Mouse (Mus musculus) heart, embryonic 15.5 days (tissue): ENCODE measurements around the gene Grb10. TPM values are rescaled to one million over a fixed set of nuclear protein-coding genes. Genes with fewer than 3 reads are reported as not detected.
A peak's percentile ranks its signal among the peaks of the same experiment; 100 is the strongest.

Experiments
- ATAC-seq: fragments of 200-750 bp; cut with Nextera tagmentation; replicated peaks from 2 replicates; pipeline ENCODE4 v1.8.0; 2017; ENCODE audit warnings: low read depth, moderate TSS enrichment; ENCODE audit not compliant: insufficient number of reproducible peaks, insufficient read depth, low FRiP score
- H3K27ac ChIP-seq: fragments of 300-500 bp; sonication (generic); 2 replicates; pipeline ENCODE4 v1.5.1; 2015; ENCODE audit warnings: mild to moderate bottlenecking, inconsistent platforms
- H3K27me3 ChIP-seq: fragments of 300-500 bp; sonication (generic); 2 replicates; pipeline ENCODE4 v1.6.1; 2015; ENCODE audit warnings: inconsistent platforms
- H3K36me3 ChIP-seq: fragments of 300-500 bp; sonication (generic); 2 replicates; pipeline ENCODE4 v1.6.1; 2015; ENCODE audit warnings: mild to moderate bottlenecking, inconsistent platforms
- H3K4me1 ChIP-seq: fragments of 300-500 bp; sonication (generic); replicated peaks from 2 replicates; pipeline ENCODE4 v1.6.1; 2015; ENCODE audit warnings: inconsistent platforms
- H3K4me2 ChIP-seq: fragments of 300-500 bp; sonication (generic); 2 replicates; pipeline ENCODE4 v1.6.1; 2015; ENCODE audit warnings: inconsistent platforms, mild to moderate bottlenecking, moderate library complexity
- H3K4me3 ChIP-seq: fragments of 300-500 bp; sonication (generic); 2 replicates; pipeline ENCODE4 v1.5.1; 2015; ENCODE audit warnings: mild to moderate bottlenecking, inconsistent platforms
- H3K9ac ChIP-seq: fragments of 300-500 bp; sonication (generic); 2 replicates; pipeline ENCODE4 v1.6.1; 2015; ENCODE audit warnings: mild to moderate bottlenecking, inconsistent platforms
- H3K9me3 ChIP-seq: fragments of 300-500 bp; sonication (generic); replicated peaks from 2 replicates; pipeline ENCODE4 v1.6.1; 2016; ENCODE audit warnings: inconsistent platforms
- WGBS: fragments of 180-500 bp; shearing (Covaris S2); methylation state at CpG from one replicate; pipeline ENCODE4 v1.1.7; 2015; ENCODE audit warnings: mixed read lengths; 5-methylcytosine and 5-hydroxymethylcytosine counted together
- polyA plus RNA-seq: library from polyadenylated mRNA; unstranded; fragments of >200 nt; fragmentation: Nextera tagmentation; extraction: Ambion mirVana; gene quantifications from 2 replicates; pipeline ENCODE4 v1.2.1, GENCODE M21; 2015

Gene Grb10
- polyA plus RNA-seq, 1 experiment from 2014 or later: 529 TPM

- H3K4me2 ChIP-seq: no peak overlapping the region
- no peaks in the 10 kb centered on the region for H3K9me3 ChIP-seq
- no peak for ATAC-seq
- H3K27me3 ChIP-seq: peaks cover 53% of the 10 kb centered on the region
- 70% methylated on average over 6 of the region's 6 CpGs for WGBS
- H3K27ac ChIP-seq: no peak overlapping the region
- H3K36me3 ChIP-seq: no peaks in the 10 kb centered on the region
- no peak overlapping the region for H3K4me3 ChIP-seq
- no peak overlapping the region for H3K9ac ChIP-seq
- H3K4me1 ChIP-seq: peaks cover 4% of the 10 kb centered on the region; the same call in 1 of the 2 replicates
These were observed 2.9 kb upstream of the Grb10 start for GRCm38 (mm10) chr11:12041379-12041778.

GRCm38 (mm10) chr11:12040391-12040790, 1.9 kb upstream of the Grb10 start:
- 84% methylated on average over 4 of the region's 4 CpGs for WGBS

GRCm38 (mm10) chr11:12039748-12040147, 1.3 kb upstream of the Grb10 start:
- H3K9ac ChIP-seq: no peak overlapping the region
- peaks cover 4% of the 10 kb centered on the region; the same call in 1 of the 2 replicates for H3K4me1 ChIP-seq
- H3K27ac ChIP-seq: no peak overlapping the region
- H3K9me3 ChIP-seq: no peaks in the 10 kb centered on the region
- H3K36me3 ChIP-seq: no peaks in the 10 kb centered on the region
- peaks cover 66% of the 10 kb centered on the region for H3K27me3 ChIP-seq
- 70% methylated on average over 6 of the region's 6 CpGs for WGBS
- no peak for ATAC-seq
- no peak overlapping the region for H3K4me2 ChIP-seq
- no peak overlapping the region for H3K4me3 ChIP-seq

More at GRCm38 (mm10) chr11:12040391-12040790, 1.9 kb upstream of the Grb10 start:
- Histone ChIP-seq H3K27me3 (peaks cover 59% of the 10 kb centered on the region), H3K27ac (no peak overlapping the region), H3K36me3 (no peaks in the 10 kb centered on the region), H3K4me3 (no peak overlapping the region), H3K4me1 (peaks cover 4% of the 10 kb centered on the region; the same call in 1 of the 2 replicates), H3K9me3 (no peaks in the 10 kb centered on the region), H3K9ac (no peak overlapping the region), H3K4me2 (no peak overlapping the region)
- ATAC-seq: no peak

- Histone ChIP-seq H3K4me2 (no peak overlapping the region), H3K36me3 (no peaks in the 10 kb centered on the region), H3K27me3 (peaks cover 71% of the 10 kb centered on the region), H3K9ac (no peak overlapping the region), H3K9me3 (no peaks in the 10 kb centered on the region), H3K27ac (no peak overlapping the region), H3K4me3 (no peak overlapping the region), H3K4me1 (peaks cover 4% of the 10 kb centered on the region; the same call in 1 of the 2 replicates)
- WGBS: 23% methylated on average over 3 of the region's 3 CpGs
- no peak for ATAC-seq
These were observed 615 bp upstream of the Grb10 start for GRCm38 (mm10) chr11:12039098-12039497.

GRCm38 (mm10) chr11:12037689-12038469, 604 bp downstream of the Grb10 start:
- Histone ChIP-seq H3K9ac (peak overlapping the region; percentile 66), H3K4me2 (peak overlapping the region; percentile 65), H3K27me3 (peaks cover 72% of the 10 kb centered on the region), H3K4me3 (peak overlapping the region; percentile 68), H3K36me3 (no peaks in the 10 kb centered on the region), H3K4me1 (peaks cover 4% of the 10 kb centered on the region; the same call in 1 of the 2 replicates), H3K9me3 (no peaks in the 10 kb centered on the region), H3K27ac (peak overlapping the region; percentile 86)
- WGBS: 7% methylated on average over 46 of the region's 48 CpGs
- ATAC-seq: no peak

- Histone ChIP-seq H3K36me3 (no peaks in the 10 kb centered on the region), H3K4me3 (peak overlapping the region; percentile 68), H3K27me3 (peaks cover 73% of the 10 kb centered on the region), H3K9me3 (no peaks in the 10 kb centered on the region), H3K9ac (peak overlapping the region; percentile 86), H3K4me2 (peak overlapping the region; percentile 65), H3K27ac (peak overlapping the region; percentile 90), H3K4me1 (peaks cover 4% of the 10 kb centered on the region)
- peak; percentile 84 for ATAC-seq
- under 1% methylated on average over 69 of the region's 93 CpGs for WGBS
These were observed 1.3 kb downstream of the Grb10 start for GRCm38 (mm10) chr11:12037075-12037686.

GRCm38 (mm10) chr11:12035916-12036910, 2.3 kb downstream of the Grb10 start:
- H3K9ac ChIP-seq: peak overlapping the region; percentile 86
- H3K4me2 ChIP-seq: peak overlapping the region; percentile 65
- no peaks in the 10 kb centered on the region for H3K36me3 ChIP-seq
- H3K9me3 ChIP-seq: no peaks in the 10 kb centered on the region
- H3K27me3 ChIP-seq: peaks cover 81% of the 10 kb centered on the region
- peak overlapping the region; percentile 90 for H3K27ac ChIP-seq
- H3K4me3 ChIP-seq: peak overlapping the region; percentile 68
- 3% methylated on average over 51 of the region's 65 CpGs for WGBS
- peaks cover 8% of the 10 kb centered on the region for H3K4me1 ChIP-seq
- peak; percentile 1; the same call in 1 of the 2 replicates for ATAC-seq

- WGBS: 7% methylated on average over 12 of the region's 12 CpGs
- Histone ChIP-seq H3K9me3 (no peaks in the 10 kb centered on the region), H3K4me1 (peaks cover 8% of the 10 kb centered on the region), H3K27me3 (peaks cover 82% of the 10 kb centered on the region), H3K4me2 (peak overlapping the region; percentile 65), H3K9ac (peak overlapping the region; percentile 86), H3K27ac (peak overlapping the region; percentile 90), H3K36me3 (no peaks in the 10 kb centered on the region), H3K4me3 (peak overlapping the region; percentile 68)
- ATAC-seq: no peak
These were observed 3.2 kb downstream of the Grb10 start for GRCm38 (mm10) chr11:12035324-12035723.

GRCm38 (mm10) chr11:12034781-12035180, 3.7 kb downstream of the Grb10 start:
- Histone ChIP-seq H3K27ac (peak overlapping the region; percentile 90), H3K4me1 (peaks cover 8% of the 10 kb centered on the region), H3K4me3 (peak overlapping the region; percentile 68), H3K9me3 (no peaks in the 10 kb centered on the region), H3K4me2 (peak overlapping the region; percentile 65), H3K9ac (peak overlapping the region; percentile 86), H3K27me3 (peaks cover 82% of the 10 kb centered on the region), H3K36me3 (no peaks in the 10 kb centered on the region; the same call in 1 of the 2 replicates)
- no peak for ATAC-seq
- WGBS: 42% methylated on average over 4 of the region's 4 CpGs

- no peak for ATAC-seq
- Histone ChIP-seq H3K36me3 (no peaks in the 10 kb centered on the region; the same call in 1 of the 2 replicates), H3K4me3 (peak overlapping the region; percentile 68), H3K27me3 (peaks cover 82% of the 10 kb centered on the region), H3K4me1 (peaks cover 8% of the 10 kb centered on the region), H3K9ac (peak overlapping the region; percentile 86), H3K9me3 (no peaks in the 10 kb centered on the region), H3K27ac (peak overlapping the region; percentile 90), H3K4me2 (peak overlapping the region; percentile 65)
- 34% methylated on average over 5 of the region's 5 CpGs for WGBS
These were observed 4.1 kb downstream of the Grb10 start for GRCm38 (mm10) chr11:12034371-12034770.
